Mouse (Mus musculus) heart, postnatal 10 days (tissue): ENCODE measurements at regions not wholly inside any gene's neighbourhood (a gene's known extent, or its start where the extent isn't known, plus 50 kb on each side); places are given as distances from the start of the nearest gene placed in this dataset.
"Not testable (repeated sequence)": the region's sequence is repeated elsewhere in the genome, so short reads cannot be mapped to it uniquely, and the experiment has no call there.

Experiments
- DNase-seq, 2 experiments: peaks; one replicate each; pipeline ENCODE4 v3.0.0; 2021
- intact Hi-C: fragments of 180-260 bp; cut with DNase I; formaldehyde crosslinking; loops from one replicate; pipeline ENCODE4 v1.15.1; 2025

- intact Hi-C loops, DNase-seq: not testable (repeated sequence)
Observed at GRCm38 (mm10) chr16:61056175-61056574, 450.8 kb upstream of the Epha6 start.

- intact Hi-C loops = no loop called here
- peak; percentile 5 to 7 for DNase-seq
Observed at GRCm38 (mm10) chr16:61041140-61041586, 435.8 kb upstream of the Epha6 start.
